Mouse (Mus musculus) forebrain, embryonic 11.5 days (tissue): ENCODE measurements around the gene Slc2a1. TPM values are rescaled to one million over a fixed set of nuclear protein-coding genes. Genes with fewer than 3 reads are reported as not detected.

ENCODE experiments used
- ATAC-seq: fragments of 200-750 bp; cut with Nextera tagmentation; replicated peaks from 2 replicates; pipeline ENCODE4 v1.8.0; 2017; ENCODE audit warnings: moderate TSS enrichment; ENCODE audit not compliant: low FRiP score
- DNase-seq: peaks from one replicate; pipeline ENCODE4 v3.0.0-alpha.2; 2017; ENCODE audit warnings: low spot score
- H3K27ac ChIP-seq: fragments of 300-500 bp; sonication (generic); 2 replicates; pipeline ENCODE4 v1.5.1; 2014; ENCODE audit warnings: low read depth, low read length
- H3K27me3 ChIP-seq: fragments of 300-500 bp; sonication (generic); 2 replicates; pipeline ENCODE4 v1.6.1; 2014; ENCODE audit warnings: mild to moderate bottlenecking, low read length, mixed read lengths; ENCODE audit not compliant: control insufficient read depth, insufficient read depth
- H3K36me3 ChIP-seq: fragments of 300-500 bp; sonication (generic); 2 replicates; pipeline ENCODE4 v1.6.1; 2014; ENCODE audit warnings: mild to moderate bottlenecking, low read length, moderate library complexity, mixed read lengths; ENCODE audit not compliant: control insufficient read depth, insufficient read depth
- H3K4me1 ChIP-seq: fragments of 300-500 bp; sonication (generic); replicated peaks from 2 replicates; pipeline ENCODE4 v1.6.1; 2014; ENCODE audit warnings: low read length, mixed read lengths; ENCODE audit not compliant: control insufficient read depth, insufficient read depth
- H3K4me2 ChIP-seq: fragments of 300-500 bp; sonication (generic); 2 replicates; pipeline ENCODE4 v1.6.1; 2014; ENCODE audit warnings: low read depth, mild to moderate bottlenecking, low read length, moderate library complexity, mixed read lengths; ENCODE audit not compliant: severe bottlenecking
- H3K4me3 ChIP-seq: fragments of 300-500 bp; sonication (generic); 2 replicates; pipeline ENCODE4 v1.5.1; 2014; ENCODE audit warnings: low read depth, low read length
- H3K9ac ChIP-seq: fragments of 300-500 bp; sonication (generic); 2 replicates; pipeline ENCODE4 v1.6.1; 2014; ENCODE audit warnings: low read length
- H3K9me3 ChIP-seq: fragments of 300-500 bp; sonication (generic); 2 replicates; pipeline ENCODE4 v1.6.1; 2016; ENCODE audit warnings: low read length, mixed read lengths; ENCODE audit not compliant: control insufficient read depth
- WGBS: fragments of 180-500 bp; shearing (Covaris S2); extraction: QIAGEN DNeasy Blood & Tissue Kit; methylation state at CpG from one replicate; pipeline ENCODE4 v1.1.7; 2014; 5-methylcytosine and 5-hydroxymethylcytosine counted together
- polyA plus RNA-seq: library from polyadenylated mRNA; unstranded; fragments of >200 nt; fragmentation: Nextera tagmentation; extraction: Ambion mirVana; gene quantifications from 2 replicates; pipeline ENCODE4 v1.2.1, GENCODE M21; 2014

The Slc2a1 gene
- polyA plus RNA-seq, 1 experiment from 2014 or later: 171 TPM

GRCm38 (mm10) chr4:119141191-119141590 is 32.7 kb downstream of the Slc2a1 start:
- no peak overlapping the region for H3K4me3 ChIP-seq
- H3K9ac ChIP-seq: no peak overlapping the region
- DNase-seq: no peak
- no peaks in the 10 kb centered on the region for H3K9me3 ChIP-seq
- no peaks in the 10 kb centered on the region for H3K27me3 ChIP-seq
- H3K36me3 ChIP-seq: peaks cover 3% of the 10 kb centered on the region; the same call in 1 of the 2 replicates
- no peak overlapping the region for H3K27ac ChIP-seq
- H3K4me2 ChIP-seq: no peak overlapping the region
- ATAC-seq: no peak
- peaks cover 7% of the 10 kb centered on the region; the same call in 1 of the 2 replicates for H3K4me1 ChIP-seq
- 67% methylated on average over 10 of the region's 10 CpGs for WGBS

- H3K27me3 ChIP-seq: no peaks in the 10 kb centered on the region
- no peak overlapping the region for H3K27ac ChIP-seq
- H3K4me2 ChIP-seq: peak overlapping the region; percentile 35; the same call in 1 of the 2 replicates
- ATAC-seq: peak; percentile 60
- peaks cover 7% of the 10 kb centered on the region; the same call in 1 of the 2 replicates for H3K4me1 ChIP-seq
- H3K9ac ChIP-seq: no peak overlapping the region
- 28% methylated on average over 24 of the region's 24 CpGs for WGBS
- no peaks in the 10 kb centered on the region for H3K36me3 ChIP-seq
- peak; percentile 84 for DNase-seq
- no peaks in the 10 kb centered on the region for H3K9me3 ChIP-seq
- peak overlapping the region; percentile 10; the same call in 1 of the 2 replicates for H3K4me3 ChIP-seq
Measured at GRCm38 (mm10) chr4:119142230-119142871, 33.8 kb downstream of the Slc2a1 start.

- H3K27ac ChIP-seq: no peak overlapping the region
- no peak for ATAC-seq
- no peak overlapping the region for H3K4me3 ChIP-seq
- no peaks in the 10 kb centered on the region for H3K27me3 ChIP-seq
- H3K36me3 ChIP-seq: no peaks in the 10 kb centered on the region
- 88% methylated on average over 7 of the region's 7 CpGs for WGBS
- H3K4me2 ChIP-seq: no peak overlapping the region
- no peak overlapping the region for H3K9ac ChIP-seq
- H3K9me3 ChIP-seq: no peaks in the 10 kb centered on the region
- DNase-seq: no peak
- H3K4me1 ChIP-seq: peaks cover 3% of the 10 kb centered on the region; the same call in 1 of the 2 replicates
Measured at GRCm38 (mm10) chr4:119146816-119147215, 38.3 kb downstream of the Slc2a1 start.

DNA sequence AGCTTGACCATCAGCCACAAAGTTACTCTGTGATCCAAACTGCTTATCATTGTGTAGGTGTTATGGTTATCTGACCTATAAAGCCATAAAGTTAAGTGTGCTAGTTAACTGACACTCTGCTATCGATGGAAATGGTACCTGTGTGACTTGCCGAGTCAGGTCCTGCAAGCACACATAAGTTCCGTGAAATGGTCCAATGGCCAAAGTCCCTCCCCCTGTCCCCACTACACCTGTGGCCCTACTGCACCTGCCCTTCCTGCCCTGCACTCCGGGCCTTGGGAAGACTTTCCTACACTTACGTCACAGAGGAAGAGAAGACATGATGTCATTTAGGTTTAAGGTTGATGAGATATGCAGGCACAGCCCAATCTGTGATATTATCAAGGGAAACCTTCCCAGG is 38.8 kb downstream of the Slc2a1 start:
- peaks cover 3% of the 10 kb centered on the region; the same call in 1 of the 2 replicates for H3K4me1 ChIP-seq
- no peak overlapping the region for H3K4me2 ChIP-seq
- no peak overlapping the region for H3K9ac ChIP-seq
- H3K27me3 ChIP-seq: no peaks in the 10 kb centered on the region
- no peak overlapping the region for H3K4me3 ChIP-seq
- no peaks in the 10 kb centered on the region for H3K9me3 ChIP-seq
- no peak for ATAC-seq
- no peak for DNase-seq
- 89% methylated on average over 5 of the region's 5 CpGs for whole genome bisulfite sequencing
- H3K27ac ChIP-seq: no peak overlapping the region
- no peaks in the 10 kb centered on the region for H3K36me3 ChIP-seq

DNA sequence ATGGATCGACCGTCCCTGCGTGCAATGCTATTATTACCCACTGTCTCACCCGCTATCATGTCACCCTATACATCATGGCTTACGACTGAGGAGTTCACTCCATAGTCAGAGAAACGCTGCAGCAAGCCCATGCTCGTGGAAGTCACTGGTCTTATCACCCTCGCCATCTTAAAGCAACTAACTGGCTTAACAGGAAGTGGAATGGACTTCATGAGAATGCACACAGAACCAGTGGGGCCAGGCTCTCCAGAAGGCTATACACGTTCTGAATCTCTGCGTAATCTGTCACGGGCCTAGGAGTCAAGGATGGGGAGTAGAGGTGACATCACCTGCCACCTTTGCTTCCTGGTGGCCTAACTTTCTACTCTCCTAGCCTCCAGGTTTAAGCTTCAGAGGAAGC is 40.2 kb downstream of the Slc2a1 start:
- no peak overlapping the region for H3K4me3 ChIP-seq
- no peak overlapping the region for H3K27ac ChIP-seq
- H3K4me1 ChIP-seq: peaks cover 3% of the 10 kb centered on the region; the same call in 1 of the 2 replicates
- no peak overlapping the region for H3K4me2 ChIP-seq
- H3K27me3 ChIP-seq: no peaks in the 10 kb centered on the region
- no peak overlapping the region for H3K9ac ChIP-seq
- no peaks in the 10 kb centered on the region for H3K36me3 ChIP-seq
- WGBS: 89% methylated on average over 11 of the region's 11 CpGs
- DNase-seq (no peak), ATAC-seq (no peak)
- H3K9me3 ChIP-seq: no peaks in the 10 kb centered on the region

DNA sequence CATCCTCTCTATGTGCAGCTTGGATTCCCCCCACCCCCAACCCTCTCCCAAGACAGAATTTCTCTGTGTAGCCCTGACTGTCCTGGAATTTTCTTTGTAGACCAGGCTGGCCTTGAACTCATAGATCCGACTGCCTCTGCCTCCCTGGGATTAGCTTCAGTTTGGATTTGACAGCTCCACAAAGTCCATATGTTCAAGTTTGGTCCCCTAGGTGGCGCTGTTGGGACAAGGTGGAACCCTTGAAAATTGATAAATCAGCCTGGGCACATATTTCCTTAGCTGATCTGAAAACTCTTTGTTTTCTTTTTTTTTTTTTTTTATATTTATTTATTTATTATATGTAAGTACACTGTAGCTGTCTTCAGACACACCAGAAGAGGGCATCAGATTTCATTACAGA is 48.7 kb downstream of the Slc2a1 start:
- DNase-seq: peak; percentile 76
- H3K4me1 ChIP-seq: no peaks in the 10 kb centered on the region
- no peak overlapping the region for H3K4me2 ChIP-seq
- H3K36me3 ChIP-seq: no peaks in the 10 kb centered on the region
- no peak overlapping the region for H3K27ac ChIP-seq
- no peak overlapping the region for H3K4me3 ChIP-seq
- 35% methylated on average over 2 of the region's 2 CpGs for WGBS
- no peak for ATAC-seq
- H3K9ac ChIP-seq: no peak overlapping the region
- no peaks in the 10 kb centered on the region for H3K27me3 ChIP-seq
- H3K9me3 ChIP-seq: no peaks in the 10 kb centered on the region

- DNase-seq (peak; percentile 33), ATAC-seq (no peak)
- Histone ChIP-seq H3K4me3 (no peak overlapping the region), H3K9ac (no peak overlapping the region), H3K36me3 (no peaks in the 10 kb centered on the region), H3K4me2 (no peak overlapping the region), H3K27ac (no peak overlapping the region), H3K9me3 (no peaks in the 10 kb centered on the region), H3K27me3 (no peaks in the 10 kb centered on the region), H3K4me1 (no peaks in the 10 kb centered on the region)
- WGBS: 84% methylated on average over 5 of the region's 5 CpGs
Measured at GRCm38 (mm10) chr4:119157891-119158290, 49.4 kb downstream of the Slc2a1 start.

GRCm38 (mm10) chr4:119161358-119161757 is 52.8 kb downstream of the Slc2a1 start:
- WGBS: 73% methylated on average over 3 of the region's 3 CpGs
- no peak overlapping the region for H3K4me3 ChIP-seq
- ATAC-seq: no peak

DNA sequence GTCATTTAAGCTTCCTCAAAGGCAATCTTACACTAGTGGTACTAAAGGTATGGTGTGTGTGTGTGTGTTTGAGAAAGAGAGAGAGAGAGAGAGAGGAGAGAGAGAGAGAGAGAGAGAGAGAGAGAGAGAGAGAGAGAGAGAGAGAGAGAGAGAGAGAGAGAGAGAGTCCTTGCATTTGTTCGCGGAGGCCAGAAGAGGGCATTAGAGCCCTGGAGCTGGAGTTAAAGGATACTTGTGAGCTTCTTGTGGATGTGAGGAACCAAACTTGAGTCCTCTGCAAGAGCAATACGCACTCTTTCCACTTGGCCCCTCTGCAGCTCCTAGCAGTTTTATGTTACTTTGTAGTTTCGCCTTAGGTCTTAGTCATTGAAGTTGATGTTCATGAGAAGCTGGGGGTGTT is 54.5 kb downstream of the Slc2a1 start:
- ATAC-seq (no peak), DNase-seq (no peak)
- Histone ChIP-seq H3K4me2 (no peak overlapping the region), H3K4me1 (no peaks in the 10 kb centered on the region), H3K9me3 (no peaks in the 10 kb centered on the region), H3K4me3 (no peak overlapping the region), H3K27ac (no peak overlapping the region), H3K27me3 (no peaks in the 10 kb centered on the region), H3K9ac (no peak overlapping the region), H3K36me3 (no peaks in the 10 kb centered on the region)
- 75% methylated on average over 4 of the region's 4 CpGs for WGBS

More at GRCm38 (mm10) chr4:119161358-119161757, 52.8 kb downstream of the Slc2a1 start:
- Histone ChIP-seq H3K27me3 (no peaks in the 10 kb centered on the region), H3K4me2 (no peak overlapping the region), H3K4me1 (no peaks in the 10 kb centered on the region), H3K36me3 (no peaks in the 10 kb centered on the region), H3K9me3 (no peaks in the 10 kb centered on the region), H3K9ac (no peak overlapping the region), H3K27ac (no peak overlapping the region)
- DNase-seq: no peak
